Mouse (Mus musculus) brain, embryonic 14.5 days (tissue): ENCODE results near the gene Plekho2. TPM values are rescaled to one million over a fixed set of nuclear protein-coding genes. Genes with fewer than 3 reads are reported as not detected.

ENCODE experiments used
- DNase-seq: peaks from one replicate; pipeline ENCODE4 v3.0.0-alpha.2; 2011; ENCODE audit warnings: low read depth
- CTCF ChIP-seq: fragments of 200-500 bp; IDR thresholded peaks from 2 replicates; pipeline ENCODE4 v1.5.1; 2012; ENCODE audit warnings: inconsistent platforms, mild to moderate bottlenecking, moderate library complexity, borderline replicate concordance; ENCODE audit not compliant: insufficient read depth, insufficient read length; ENCODE audit errors: extremely low read depth
- POLR2A ChIP-seq: fragments of 200-500 bp; IDR thresholded peaks from 2 replicates; pipeline ENCODE4 v1.6.1; 2012; ENCODE audit warnings: mild to moderate bottlenecking, inconsistent platforms, borderline replicate concordance; ENCODE audit not compliant: poor library complexity, insufficient read depth, insufficient read length, severe bottlenecking; ENCODE audit errors: extremely low read depth
- polyA plus RNA-seq: library from polyadenylated mRNA; depleted of rRNA; stranded (reverse); fragments of >200 nt; gene quantifications from 2 replicates; pipeline ENCODE4 v1.2.3, GENCODE M21; 2012

Plekho2 gene
- polyA plus RNA-seq, 1 experiment, result 5.9 TPM

GRCm38 (mm10) chr9:65580401-65581256, 789 bp upstream of the Plekho2 start:
- TF ChIP-seq CTCF (peak; percentile 81), POLR2A (no peak)

GRCm38 (mm10) chr9:65578801-65579249, 1.0 kb downstream of the Plekho2 start:
- no peak for TF ChIP-seq CTCF
- TF ChIP-seq POLR2A, result no peak
- DNase-seq, result no peak

More at GRCm38 (mm10) chr9:65580401-65581256, 789 bp upstream of the Plekho2 start:
- peak; percentile 89 for DNase-seq

GRCm38 (mm10) chr9:65577511-65578196, 2.2 kb downstream of the Plekho2 start:
- DNase-seq, result no peak
- TF ChIP-seq POLR2A, result no peak
- TF ChIP-seq CTCF, result no peak

- DNase-seq, result no peak
- TF ChIP-seq POLR2A (no peak), CTCF (no peak)
These were observed 2.9 kb downstream of the Plekho2 start for GRCm38 (mm10) chr9:65576861-65577510.

GRCm38 (mm10) chr9:65575393-65576196, 4.2 kb downstream of the Plekho2 start:
- TF ChIP-seq POLR2A, result no peak
- no peak for TF ChIP-seq CTCF
- peak; percentile 67 for DNase-seq

GRCm38 (mm10) chr9:65574513-65575392, 5.1 kb downstream of the Plekho2 start:
- no peak for DNase-seq
- TF ChIP-seq POLR2A (no peak), CTCF (no peak)

- no peak for TF ChIP-seq CTCF
- TF ChIP-seq POLR2A, result no peak
- no peak for DNase-seq
These were observed 7.0 kb downstream of the Plekho2 start for GRCm38 (mm10) chr9:65572837-65573236.

- TF ChIP-seq POLR2A, result no peak
- DNase-seq, result no peak
These were observed 10.3 kb downstream of the Plekho2 start for GRCm38 (mm10) chr9:65569491-65569971.

GRCm38 (mm10) chr9:65568787-65569186, 11.1 kb downstream of the Plekho2 start:
- no peak for TF ChIP-seq CTCF
- no peak for TF ChIP-seq POLR2A
- DNase-seq, result no peak

GRCm38 (mm10) chr9:65564698-65565097, 15.1 kb downstream of the Plekho2 start:
- DNase-seq, result no peak
- TF ChIP-seq CTCF (no peak), POLR2A (no peak)
